Mouse (Mus musculus): Measurements from ENCODE around the gene Adgrf1. TPM values are rescaled to one million over a fixed set of nuclear protein-coding genes. Genes with fewer than 3 reads are reported as not detected.

Adgrf1 gene
- polyA plus RNA-seq, 1 experiment from 2014 or later = not detected

- ATAC-seq (ENCODE audit: low FRiP score) = no peak
- 91% methylated on average over 6 of the region's 6 CpGs for WGBS
- Histone ChIP-seq H3K27ac (no peak overlapping the region), H3K36me3 (replicated peaks; ENCODE audit: control insufficient read depth, insufficient read depth) (no peaks in the 10 kb centered on the region), H3K4me2 (replicated peaks) (no peak overlapping the region), H3K4me3 (replicated peaks; ENCODE audit: low read length) (no peak overlapping the region), H3K9ac (no peak overlapping the region), H3K4me1 (replicated peaks; ENCODE audit: control insufficient read depth, insufficient read depth, low read length) (peaks cover 11% of the 10 kb centered on the region), H3K9me3 (ENCODE audit: control insufficient read depth, low read length) (no peaks in the 10 kb centered on the region), H3K27me3 (ENCODE audit: control insufficient read depth, insufficient read depth, low read length) (no peaks in the 10 kb centered on the region)
- DNase-seq (ENCODE audit: low spot score) = no peak
These were observed 24.8 kb upstream of the Adgrf1 start for GRCm38 (mm10) chr17:43245364-43245763.

GRCm38 (mm10) chr17:43247245-43247644 lies 22.9 kb upstream of the Adgrf1 start:
- WGBS = 90% methylated on average over 3 of the region's 3 CpGs
- no peak for DNase-seq (ENCODE audit: low spot score)

GRCm38 (mm10) chr17:43249645-43250044 lies 20.5 kb upstream of the Adgrf1 start:
- Histone ChIP-seq H3K9me3 (ENCODE audit: control insufficient read depth, low read length) (no peaks in the 10 kb centered on the region), H3K36me3 (replicated peaks; ENCODE audit: control insufficient read depth, insufficient read depth) (no peaks in the 10 kb centered on the region), H3K27me3 (ENCODE audit: control insufficient read depth, insufficient read depth, low read length) (no peaks in the 10 kb centered on the region), H3K27ac (no peak overlapping the region), H3K4me3 (replicated peaks; ENCODE audit: low read length) (no peak overlapping the region), H3K9ac (no peak overlapping the region), H3K4me1 (replicated peaks; ENCODE audit: control insufficient read depth, insufficient read depth, low read length) (no peaks in the 10 kb centered on the region), H3K4me2 (replicated peaks) (no peak overlapping the region)
- ATAC-seq (ENCODE audit: low FRiP score) (0 out of 2 replicates have a peak, but pooled peaks have one; percentile 31), DNase-seq (ENCODE audit: low spot score) (peak; percentile 27)
- 51% methylated on average over 3 of the region's 3 CpGs for WGBS

More at GRCm38 (mm10) chr17:43247245-43247644, 22.9 kb upstream of the Adgrf1 start:
- no peak for ATAC-seq (ENCODE audit: low FRiP score)
- no peaks in the 10 kb centered on the region for H3K36me3 ChIP-seq (replicated peaks; ENCODE audit: control insufficient read depth, insufficient read depth)
- no peaks in the 10 kb centered on the region for H3K4me1 ChIP-seq (replicated peaks; ENCODE audit: control insufficient read depth, insufficient read depth, low read length)
- H3K27me3 ChIP-seq (ENCODE audit: control insufficient read depth, insufficient read depth, low read length) = no peaks in the 10 kb centered on the region
- no peaks in the 10 kb centered on the region for H3K9me3 ChIP-seq (ENCODE audit: control insufficient read depth, low read length)
- H3K27ac ChIP-seq = no peak overlapping the region
- H3K9ac ChIP-seq = no peak overlapping the region
- H3K4me2 ChIP-seq (replicated peaks) = no peak overlapping the region
- H3K4me3 ChIP-seq (replicated peaks; ENCODE audit: low read length) = no peak overlapping the region

GRCm38 (mm10) chr17:43251249-43252125 lies 18.6 kb upstream of the Adgrf1 start:
- H3K4me1 ChIP-seq (replicated peaks; ENCODE audit: control insufficient read depth, insufficient read depth, low read length) = no peaks in the 10 kb centered on the region
- no peaks in the 10 kb centered on the region for H3K36me3 ChIP-seq (replicated peaks; ENCODE audit: control insufficient read depth, insufficient read depth)
- no peak overlapping the region for H3K27ac ChIP-seq
- no peaks in the 10 kb centered on the region for H3K9me3 ChIP-seq (ENCODE audit: control insufficient read depth, low read length)
- H3K4me2 ChIP-seq (replicated peaks) = no peak overlapping the region
- no peaks in the 10 kb centered on the region for H3K27me3 ChIP-seq (ENCODE audit: control insufficient read depth, insufficient read depth, low read length)
- no peak overlapping the region for H3K4me3 ChIP-seq (replicated peaks; ENCODE audit: low read length)
- no peak for ATAC-seq (ENCODE audit: low FRiP score)
- no peak overlapping the region for H3K9ac ChIP-seq
- 47% methylated on average over 5 of the region's 5 CpGs for WGBS
- DNase-seq (ENCODE audit: low spot score) = no peak

DNA sequence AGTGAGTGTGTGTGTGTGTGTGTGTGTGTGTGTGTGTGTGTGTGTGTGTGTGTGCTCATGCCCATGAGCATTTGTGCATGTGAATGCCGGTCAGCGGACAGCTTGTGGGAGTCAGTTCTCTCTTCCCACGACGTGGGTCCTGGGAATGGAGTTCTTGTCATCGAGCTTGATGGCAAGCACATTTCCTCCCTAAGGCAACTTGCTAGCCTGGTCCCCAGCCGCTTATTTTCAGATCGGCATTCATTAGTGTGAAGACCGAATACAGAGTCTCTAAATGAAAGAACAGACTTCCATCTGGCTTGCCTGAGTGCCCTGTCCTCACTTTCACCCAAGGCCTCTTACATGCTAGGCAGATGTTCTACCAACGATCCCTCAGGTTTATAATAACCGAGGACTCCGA lies 17.3 kb upstream of the Adgrf1 start:
- Histone ChIP-seq H3K36me3 (replicated peaks; ENCODE audit: control insufficient read depth, insufficient read depth) (no peaks in the 10 kb centered on the region), H3K9me3 (ENCODE audit: control insufficient read depth, low read length) (no peaks in the 10 kb centered on the region), H3K27me3 (ENCODE audit: control insufficient read depth, insufficient read depth, low read length) (no peaks in the 10 kb centered on the region), H3K4me1 (replicated peaks; ENCODE audit: control insufficient read depth, insufficient read depth, low read length) (no peaks in the 10 kb centered on the region), H3K4me3 (replicated peaks; ENCODE audit: low read length) (no peak overlapping the region), H3K4me2 (replicated peaks) (no peak overlapping the region), H3K27ac (no peak overlapping the region), H3K9ac (no peak overlapping the region)
- ATAC-seq (ENCODE audit: low FRiP score) = no peak
- no peak for DNase-seq (ENCODE audit: low spot score)
- 66% methylated on average over 11 of the region's 11 CpGs for WGBS

GRCm38 (mm10) chr17:43254261-43254660 lies 15.9 kb upstream of the Adgrf1 start:
- H3K9me3 ChIP-seq (ENCODE audit: control insufficient read depth, low read length) = no peaks in the 10 kb centered on the region

GRCm38 (mm10) chr17:43256536-43257135 lies 13.5 kb upstream of the Adgrf1 start:
- WGBS = 80% methylated on average over 12 of the region's 12 CpGs
- H3K27ac ChIP-seq = no peak overlapping the region
- H3K9ac ChIP-seq = no peak overlapping the region
- no peaks in the 10 kb centered on the region for H3K27me3 ChIP-seq (ENCODE audit: control insufficient read depth, insufficient read depth, low read length)
- no peak overlapping the region for H3K4me3 ChIP-seq (replicated peaks; ENCODE audit: low read length)
- H3K4me2 ChIP-seq (replicated peaks) = no peak overlapping the region
- H3K36me3 ChIP-seq (replicated peaks; ENCODE audit: control insufficient read depth, insufficient read depth) = no peaks in the 10 kb centered on the region
- H3K9me3 ChIP-seq (ENCODE audit: control insufficient read depth, low read length) = no peaks in the 10 kb centered on the region
- DNase-seq (ENCODE audit: low spot score) (no peak), ATAC-seq (ENCODE audit: low FRiP score) (no peak)
- no peaks in the 10 kb centered on the region for H3K4me1 ChIP-seq (replicated peaks; ENCODE audit: control insufficient read depth, insufficient read depth, low read length)

More at GRCm38 (mm10) chr17:43254261-43254660, 15.9 kb upstream of the Adgrf1 start:
- WGBS = 80% methylated on average over 3 of the region's 3 CpGs
- H3K4me1 ChIP-seq (replicated peaks; ENCODE audit: control insufficient read depth, insufficient read depth, low read length) = no peaks in the 10 kb centered on the region
- no peak overlapping the region for H3K9ac ChIP-seq
- H3K27ac ChIP-seq = no peak overlapping the region
- no peaks in the 10 kb centered on the region for H3K36me3 ChIP-seq (replicated peaks; ENCODE audit: control insufficient read depth, insufficient read depth)
- DNase-seq (ENCODE audit: low spot score) (no peak), ATAC-seq (ENCODE audit: low FRiP score) (no peak)
- no peak overlapping the region for H3K4me3 ChIP-seq (replicated peaks; ENCODE audit: low read length)
- no peak overlapping the region for H3K4me2 ChIP-seq (replicated peaks)
- no peaks in the 10 kb centered on the region for H3K27me3 ChIP-seq (ENCODE audit: control insufficient read depth, insufficient read depth, low read length)

DNA sequence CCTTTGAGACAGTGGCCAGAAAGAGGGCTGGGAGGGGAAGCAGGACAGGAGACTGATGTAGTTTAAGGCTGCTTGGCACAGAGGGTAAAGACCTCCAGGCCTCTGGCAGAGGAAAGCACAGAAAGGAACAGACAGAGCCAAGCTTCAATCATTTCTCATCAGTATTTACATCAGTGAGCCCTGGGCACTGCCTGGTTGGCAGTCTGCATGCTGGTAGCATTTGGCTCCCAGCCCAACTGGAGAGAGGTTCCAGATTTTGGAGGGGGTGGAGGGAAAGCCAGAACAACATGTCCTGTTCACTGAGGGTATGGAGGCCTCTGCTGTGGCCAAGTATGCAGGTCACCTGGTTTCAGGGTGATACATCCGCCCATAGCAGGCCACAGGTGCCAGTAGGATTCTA lies 12.4 kb upstream of the Adgrf1 start:
- no peaks in the 10 kb centered on the region for H3K27me3 ChIP-seq (ENCODE audit: control insufficient read depth, insufficient read depth, low read length)
- no peak overlapping the region for H3K4me2 ChIP-seq (replicated peaks)
- no peak overlapping the region for H3K4me3 ChIP-seq (replicated peaks; ENCODE audit: low read length)
- no peak for DNase-seq (ENCODE audit: low spot score)
- H3K9ac ChIP-seq = no peak overlapping the region
- WGBS = 82% methylated on average over 1 of the region's 1 CpGs
- H3K27ac ChIP-seq = no peak overlapping the region
- peaks cover 6% of the 10 kb centered on the region for H3K9me3 ChIP-seq (ENCODE audit: control insufficient read depth, low read length)
- no peaks in the 10 kb centered on the region for H3K36me3 ChIP-seq (replicated peaks; ENCODE audit: control insufficient read depth, insufficient read depth)
- ATAC-seq (ENCODE audit: low FRiP score) = peak; percentile 70; the same call in 1 of the 2 replicates
- H3K4me1 ChIP-seq (replicated peaks; ENCODE audit: control insufficient read depth, insufficient read depth, low read length) = no peaks in the 10 kb centered on the region

GRCm38 (mm10) chr17:43261937-43262336 lies 8.2 kb upstream of the Adgrf1 start:
- H3K27me3 ChIP-seq (ENCODE audit: control insufficient read depth, insufficient read depth, low read length) = no peaks in the 10 kb centered on the region
- DNase-seq (ENCODE audit: low spot score) (no peak), ATAC-seq (ENCODE audit: low FRiP score) (no peak)
- H3K4me2 ChIP-seq (replicated peaks) = no peak overlapping the region
- no peaks in the 10 kb centered on the region for H3K36me3 ChIP-seq (replicated peaks; ENCODE audit: control insufficient read depth, insufficient read depth)
- no peaks in the 10 kb centered on the region for H3K4me1 ChIP-seq (replicated peaks; ENCODE audit: control insufficient read depth, insufficient read depth, low read length)
- H3K27ac ChIP-seq = no peak overlapping the region
- no peak overlapping the region for H3K9ac ChIP-seq
- peaks cover 6% of the 10 kb centered on the region for H3K9me3 ChIP-seq (ENCODE audit: control insufficient read depth, low read length)
- WGBS = 98% methylated on average over 5 of the region's 5 CpGs
- H3K4me3 ChIP-seq (replicated peaks; ENCODE audit: low read length) = no peak overlapping the region

Data from hindbrain, embryonic 14.5 days (tissue).